ENCODE assay signal across 13 mouse cellular contexts in the genomic region with DNA sequence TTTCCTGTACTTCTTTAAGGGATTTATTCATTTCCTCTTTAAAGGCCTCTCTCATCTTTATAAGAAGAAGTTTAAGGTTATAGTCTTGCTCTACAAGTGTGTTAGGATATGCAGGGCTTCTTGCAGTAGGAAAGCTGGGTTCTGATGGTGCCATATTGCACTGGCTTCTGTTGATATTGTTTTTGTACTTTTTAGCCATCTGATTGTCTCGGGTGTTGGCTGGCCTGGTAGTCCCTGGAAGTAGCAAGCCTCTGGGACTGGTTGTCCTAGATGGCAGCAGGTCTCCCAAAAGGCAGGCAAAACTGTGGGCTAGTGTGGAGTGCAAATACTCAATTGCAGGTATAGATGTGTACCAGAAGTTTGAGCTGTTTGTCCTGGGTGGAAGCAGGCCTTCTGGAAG.
"Had no signal": no experiment of that assay in that cellular context is flagged by ENCODE, and none has a peak within 500 bp of the region (broad histone marks: within the 10 kb centered on the region; RNA-seq: fewer than 3 reads in every experiment).

No protein-coding gene starts in this region.

- DNase-seq: gastrocnemius, postnatal 14 days; gastrocnemius, postnatal 36 days; heart, adult 11 months; heart, adult 2 months; heart, postnatal 14 days; heart, postnatal 36 days; kidney, adult 11 months; kidney, adult 2 months; kidney, adult 9 months; kidney, postnatal 14 days; kidney, postnatal 36 days; liver; liver, embryonic 13.5 days had no signal
